Mouse (Mus musculus) heart, postnatal 4 days (tissue): ENCODE results near the gene Zfp786. TPM values are rescaled to one million over a fixed set of nuclear protein-coding genes. Genes with fewer than 3 reads are reported as not detected.
"Not testable (repeated sequence)": the region's sequence is repeated elsewhere in the genome, so short reads cannot be mapped to it uniquely, and the experiment has no call there.

Experiments
- DNase-seq: peaks from one replicate; pipeline ENCODE4 v3.0.0; 2021
- total RNA-seq, 2 experiments: library from RNA; stranded (reverse); gene quantifications; 2 replicates each; pipeline ENCODE4 v1.2.3; 2021

Gene Zfp786
- total RNA-seq, result 1 to 10 TPM; 1.1 to 1.7 TPM

- DNase-seq, result peak; percentile 96
Observed at GRCm38 (mm10) chr6:47830104-47831078, at the start of gene Zfp786. Zfp786 (minus strand) TSS chr6:47830867.

- no peak for DNase-seq
Observed at GRCm38 (mm10) chr6:47880166-47880565, 49.5 kb upstream of the Zfp786 start.

GRCm38 (mm10) chr6:47879049-47879716 lies 48.5 kb upstream of the Zfp786 start:
- no peak for DNase-seq

- no peak for DNase-seq
Observed at GRCm38 (mm10) chr6:47878593-47878992, 47.9 kb upstream of the Zfp786 start.

GRCm38 (mm10) chr6:47878133-47878514 lies 47.5 kb upstream of the Zfp786 start:
- no peak for DNase-seq

GRCm38 (mm10) chr6:47877461-47878132 lies 46.9 kb upstream of the Zfp786 start:
- peak; percentile 93 for DNase-seq

- DNase-seq, result no peak
Observed at GRCm38 (mm10) chr6:47877058-47877457, 46.4 kb upstream of the Zfp786 start, which contains the start of gene Zfp282. Zfp282 (plus strand) TSS chr6:47877204.

GRCm38 (mm10) chr6:47872266-47872665 lies 41.6 kb upstream of the Zfp786 start:
- DNase-seq, result no peak

- not testable (repeated sequence) for DNase-seq
Observed at GRCm38 (mm10) chr6:47857729-47858128, 27.1 kb upstream of the Zfp786 start.

- no peak for DNase-seq
Observed at GRCm38 (mm10) chr6:47857241-47857640, 26.6 kb upstream of the Zfp786 start.

- DNase-seq, result no peak
Observed at GRCm38 (mm10) chr6:47845779-47846178, 15.1 kb upstream of the Zfp786 start.

- no peak for DNase-seq
Observed at GRCm38 (mm10) chr6:47842337-47842736, 11.7 kb upstream of the Zfp786 start.

- DNase-seq, result no peak
Observed at GRCm38 (mm10) chr6:47841831-47842230, 11.2 kb upstream of the Zfp786 start.

GRCm38 (mm10) chr6:47841077-47841476 lies 10.4 kb upstream of the Zfp786 start:
- no peak for DNase-seq

GRCm38 (mm10) chr6:47837630-47838029 lies 7.0 kb upstream of the Zfp786 start:
- DNase-seq, result no peak

- peak; percentile 51 for DNase-seq
Observed at GRCm38 (mm10) chr6:47835984-47836521, 5.4 kb upstream of the Zfp786 start.

- DNase-seq, result peak; percentile 98
Observed at GRCm38 (mm10) chr6:47835482-47835983, 4.9 kb upstream of the Zfp786 start, which contains the start of gene Zfp398. Zfp398 (plus strand) TSS chr6:47835661.

GRCm38 (mm10) chr6:47832220-47832619 lies 1.6 kb upstream of the Zfp786 start:
- DNase-seq, result no peak

- DNase-seq, result no peak
Observed at GRCm38 (mm10) chr6:47828950-47829349, 1.7 kb downstream of the Zfp786 start.

GRCm38 (mm10) chr6:47827462-47827861 lies 3.2 kb downstream of the Zfp786 start:
- no peak for DNase-seq

- no peak for DNase-seq
Observed at GRCm38 (mm10) chr6:47824241-47824640, 6.4 kb downstream of the Zfp786 start.

- no peak for DNase-seq
Observed at GRCm38 (mm10) chr6:47821776-47822175, 8.9 kb downstream of the Zfp786 start.
